Mouse (Mus musculus) right cerebral cortex, postnatal 36 days (tissue): Measurements from ENCODE around the gene Arhgap28.

ENCODE experiments used
- DNase-seq, 2 experiments: peaks; one replicate each; pipeline ENCODE4 v3.0.0; 2022; ENCODE audit warnings: low spot score in 2 of 2, mixed read lengths in 1 of 2

Arhgap28 gene

DNA sequence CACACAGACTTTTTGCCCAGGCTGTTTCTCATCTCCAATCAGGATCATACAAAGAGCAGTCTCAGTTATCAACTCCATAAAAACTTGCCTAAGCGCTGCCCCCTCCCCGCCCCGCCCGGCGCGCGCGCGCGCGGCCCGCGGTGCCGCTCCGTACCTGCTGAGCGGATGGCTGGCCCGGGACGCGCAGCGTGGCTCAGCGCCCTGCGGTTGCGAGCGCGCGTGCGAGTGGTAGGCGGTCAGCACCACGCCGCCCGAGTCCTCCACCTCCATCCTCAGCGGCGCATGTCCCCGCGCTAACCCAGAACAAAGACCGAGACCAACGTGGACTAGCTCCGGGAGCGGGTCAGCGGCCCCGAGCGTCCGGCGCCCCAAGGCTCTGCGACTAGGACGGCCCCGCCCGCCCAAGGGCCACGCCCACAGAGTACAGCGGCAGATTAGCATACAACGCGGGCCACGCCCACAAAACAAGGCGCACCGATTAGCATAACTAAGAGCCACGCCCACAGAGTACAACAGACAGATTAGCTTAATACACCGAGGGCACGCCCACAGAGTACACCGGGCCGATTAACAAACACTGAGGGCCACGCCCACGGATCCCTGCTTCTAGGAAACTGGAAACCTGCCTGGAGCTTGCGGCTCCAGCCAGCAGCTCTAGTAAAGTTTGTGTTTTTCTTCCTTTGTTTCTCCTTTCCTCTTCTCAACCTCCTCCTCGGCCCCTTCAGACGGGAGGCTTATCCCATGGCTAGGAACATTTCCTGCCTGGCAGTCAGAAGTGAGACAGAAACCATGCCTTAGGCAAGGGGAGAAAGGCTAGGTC, at the start of gene Arhgap28:
Gene Arhgap28, minus strand, starts transcription at position 380 of the 820 bp plus-strand sequence.
- peak; percentile 53 for DNase-seq

DNA sequence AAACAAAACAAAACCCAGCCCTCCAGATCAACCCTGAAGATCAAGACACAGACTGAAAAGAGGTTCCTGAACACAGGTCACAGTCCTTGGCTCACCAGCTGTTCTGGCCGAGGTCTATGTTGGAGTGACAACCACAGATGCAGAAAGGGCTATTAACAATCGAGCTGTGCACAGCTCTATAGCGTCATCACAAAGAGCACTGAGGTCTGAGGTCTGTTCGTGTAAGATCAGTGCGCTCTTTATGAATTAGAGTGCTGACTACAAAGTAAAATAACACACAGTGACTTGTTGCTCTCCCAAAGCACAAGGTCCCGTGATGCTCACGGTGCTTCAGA, 42.4 kb upstream of the Arhgap28 start:
- DNase-seq: no peak

DNA sequence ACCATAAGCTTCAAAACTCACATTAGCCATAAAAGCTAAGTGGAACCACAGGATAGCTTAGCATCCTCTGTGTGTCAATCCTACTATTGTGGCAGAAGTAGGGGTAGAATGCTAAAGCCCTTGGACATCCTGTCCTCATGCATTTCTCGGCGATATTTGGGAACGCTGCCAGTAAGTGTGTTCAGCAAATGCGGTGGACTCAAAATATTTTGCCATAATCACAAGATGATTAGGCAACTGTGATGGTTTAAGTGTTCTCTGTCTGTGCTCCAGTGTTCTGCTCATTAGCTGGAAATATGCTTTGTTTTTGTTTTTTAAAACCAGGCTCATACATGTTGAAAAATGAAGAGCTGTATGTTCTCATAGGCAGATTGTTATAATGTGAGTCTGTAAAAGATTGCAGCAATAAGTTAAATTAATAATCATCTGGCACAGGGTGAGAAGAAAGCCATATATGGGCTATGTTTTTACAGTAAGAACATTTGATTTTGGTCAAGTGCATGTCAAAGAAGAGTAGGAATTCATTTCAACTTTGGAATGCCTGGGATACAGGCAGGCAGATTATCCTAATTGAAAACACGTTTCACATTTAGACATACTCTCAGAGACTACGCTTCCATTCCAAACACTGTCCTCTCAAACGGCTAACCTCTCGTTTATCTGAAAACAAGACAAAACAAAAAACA, 41.9 kb upstream of the Arhgap28 start:
- no peak for DNase-seq

DNA sequence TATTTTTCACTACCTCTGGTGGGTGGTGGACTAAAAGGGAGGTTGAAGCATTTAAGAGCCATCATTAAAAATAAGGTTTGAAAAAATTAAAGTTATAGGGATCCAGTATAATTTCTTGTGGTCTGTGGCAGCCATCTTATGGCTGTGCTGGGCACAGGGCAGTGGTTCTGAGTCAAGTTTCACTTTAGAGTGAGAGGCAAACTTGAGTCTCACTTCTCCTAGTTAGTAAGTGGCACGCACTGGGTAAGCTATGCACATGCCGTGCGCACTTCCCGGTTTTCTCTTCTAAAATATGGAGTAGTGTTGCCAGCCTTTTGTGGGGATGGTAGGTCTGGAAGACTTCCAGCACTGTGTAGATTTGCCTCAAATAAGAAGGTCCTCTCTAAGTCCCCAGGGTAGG, 38.5 kb upstream of the Arhgap28 start:
- no peak for DNase-seq

DNA sequence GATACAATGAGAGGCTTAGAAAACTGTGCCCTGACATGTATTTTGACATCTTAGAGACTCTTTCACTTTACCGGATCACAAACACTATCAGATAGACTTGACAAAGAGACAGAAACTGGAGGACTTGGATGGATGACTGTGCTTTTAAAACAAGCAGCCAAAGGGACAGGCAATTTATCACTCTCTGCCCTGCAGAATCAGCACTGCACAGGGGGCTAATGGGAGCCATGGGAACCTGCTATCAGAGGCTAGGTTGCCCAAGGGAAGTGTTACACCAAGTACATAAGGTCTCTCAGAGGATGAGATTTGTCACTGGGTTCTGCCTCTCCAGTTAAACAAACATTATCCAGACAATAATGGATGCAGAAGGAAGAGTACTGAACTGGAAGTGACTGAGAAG, 33.1 kb upstream of the Arhgap28 start:
- no peak for DNase-seq

DNA sequence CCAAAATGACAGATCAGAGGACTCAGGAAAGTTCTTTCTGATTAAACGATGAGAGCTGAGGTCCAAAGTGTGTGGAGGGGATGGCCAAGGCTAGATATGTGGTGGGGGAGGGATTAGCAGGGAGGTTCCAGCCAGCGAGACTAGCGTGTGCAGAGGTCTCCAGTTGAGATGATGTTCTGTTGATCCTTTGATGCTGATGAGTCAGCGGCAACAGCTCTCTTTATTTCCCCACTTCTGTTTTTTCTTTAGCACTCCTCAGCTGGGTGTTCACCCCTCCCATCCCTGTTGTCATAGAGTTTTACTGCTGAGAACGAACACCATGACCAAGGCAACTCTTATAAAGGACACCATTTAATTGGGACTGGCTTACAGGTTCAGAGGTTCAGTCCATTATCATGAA, 25.6 kb upstream of the Arhgap28 start:
- DNase-seq: no peak

DNA sequence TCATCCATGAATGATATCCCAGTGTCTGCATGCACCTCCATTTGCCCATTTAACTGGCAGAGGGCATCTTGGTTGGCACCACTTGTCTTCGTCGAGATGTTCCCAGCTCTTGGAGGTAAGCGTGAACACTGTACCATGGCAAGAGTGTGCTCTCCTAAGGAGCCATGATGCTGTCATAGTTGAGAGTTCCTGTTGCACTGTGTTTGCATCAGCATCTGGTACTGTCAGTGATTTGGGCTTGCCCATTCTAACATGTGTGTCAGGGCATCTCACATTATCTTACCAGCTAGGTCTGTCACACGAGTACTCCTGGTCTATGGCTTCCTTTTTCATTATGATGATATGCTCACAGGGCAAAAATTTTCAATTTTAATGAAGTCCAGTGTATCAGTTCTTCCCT, 24.6 kb upstream of the Arhgap28 start:
- DNase-seq: no peak

DNA sequence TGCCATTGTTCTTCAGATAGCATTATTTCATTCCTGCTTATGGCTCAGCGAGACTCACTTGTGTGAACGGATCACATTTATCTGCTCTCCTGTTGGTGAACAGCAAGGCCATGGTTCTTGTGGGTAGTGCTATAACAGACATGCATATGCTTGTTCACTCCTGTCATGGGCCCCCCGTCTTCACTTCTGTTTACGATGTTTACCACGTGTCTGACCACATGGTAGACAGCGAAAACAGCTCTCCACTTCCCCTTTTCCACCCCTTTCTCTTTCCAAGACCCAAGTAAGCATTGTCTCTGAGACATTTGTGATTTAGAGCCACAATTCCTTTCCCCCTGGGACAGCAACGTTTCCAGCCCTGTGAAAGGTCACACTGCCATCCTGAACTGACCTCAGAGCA, 20.4 kb upstream of the Arhgap28 start:
- no peak for DNase-seq

DNA sequence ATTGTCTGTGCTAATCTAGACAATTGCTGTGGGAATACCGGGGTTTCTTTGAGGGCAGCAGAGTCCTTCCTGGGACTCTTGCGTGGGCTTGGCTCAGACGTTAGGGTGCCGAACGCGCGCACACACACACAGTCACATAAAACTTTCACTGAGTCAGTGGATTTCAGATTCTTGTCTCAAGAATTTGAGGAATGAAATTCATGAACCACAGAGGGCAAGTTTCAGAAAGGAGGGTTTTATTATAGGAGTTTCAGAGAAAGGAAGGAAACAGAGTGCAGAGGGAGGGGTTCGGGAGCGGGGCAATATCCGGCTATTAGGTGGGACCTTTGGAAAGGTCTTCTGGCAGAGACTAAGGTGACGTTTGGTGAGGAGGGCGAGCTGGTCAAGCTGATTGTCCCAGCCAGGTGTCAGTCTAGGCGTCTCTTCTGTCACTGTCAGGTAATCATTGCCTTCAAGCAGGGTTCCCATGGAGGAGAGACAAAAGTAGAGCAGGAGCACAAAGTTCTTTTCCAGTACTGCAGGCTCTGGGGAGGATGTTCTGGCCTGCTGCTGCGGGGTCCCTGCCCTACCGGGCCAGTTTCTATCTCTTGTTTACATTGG, 15.6 kb upstream of the Arhgap28 start:
- no peak for DNase-seq

DNA sequence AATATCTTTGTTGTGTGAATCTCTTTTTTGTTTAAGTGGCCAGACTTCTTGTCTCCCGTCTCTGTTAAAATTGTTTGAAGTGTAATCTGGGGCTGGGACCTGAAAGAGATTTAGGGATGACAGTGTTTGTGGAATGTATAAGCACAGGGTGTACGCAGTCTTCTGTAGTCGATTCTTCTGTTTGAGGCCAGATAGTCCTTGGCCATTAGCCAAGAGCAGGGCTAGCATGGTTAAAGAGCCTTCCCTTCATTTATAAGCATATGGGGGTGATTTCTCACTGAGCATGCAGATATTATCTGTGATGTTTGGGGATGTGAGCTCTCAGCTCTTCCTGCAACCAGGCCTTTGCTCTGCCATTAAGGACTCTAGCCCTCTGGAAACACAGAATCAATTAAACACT, 13.2 kb upstream of the Arhgap28 start:
- DNase-seq: no peak

DNA sequence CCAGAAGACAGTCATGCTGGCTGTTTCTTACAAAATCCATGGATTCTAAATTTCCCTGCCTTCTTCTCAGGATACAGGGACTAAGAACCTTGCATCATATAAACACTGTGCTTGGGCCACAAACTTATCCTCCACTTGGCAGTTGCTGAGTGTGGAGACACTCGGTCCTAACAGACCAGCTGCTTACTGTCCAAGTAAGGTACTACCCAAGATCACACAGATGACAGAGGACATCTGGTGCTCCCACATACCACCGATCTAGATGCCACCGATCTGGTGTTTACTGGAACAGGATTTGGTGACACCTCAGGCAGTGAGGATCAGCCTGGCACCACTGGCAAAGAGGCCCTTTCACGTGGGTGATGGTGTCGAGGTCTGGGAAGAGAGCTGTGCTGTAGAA, 7.7 kb upstream of the Arhgap28 start:
- no peak for DNase-seq

DNA sequence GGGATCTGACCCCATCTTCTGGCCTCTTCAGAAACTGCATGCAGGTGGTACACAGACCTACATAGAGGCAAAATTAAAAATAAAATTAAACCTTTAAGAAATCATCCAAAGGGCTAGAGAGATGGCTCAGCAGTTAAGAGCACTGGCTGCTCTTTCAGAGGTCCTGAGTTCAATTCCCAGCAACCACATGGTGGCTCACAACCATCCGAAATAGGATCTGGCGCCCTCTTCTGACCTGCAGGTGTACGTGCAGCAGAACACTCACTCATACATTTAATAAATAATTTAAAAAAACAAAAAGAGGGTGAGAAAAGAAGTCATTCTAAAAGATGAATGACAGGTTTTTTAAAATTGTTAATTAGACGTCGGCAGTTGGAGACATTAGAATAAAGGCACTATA, 6.1 kb upstream of the Arhgap28 start:
- no peak for DNase-seq

DNA sequence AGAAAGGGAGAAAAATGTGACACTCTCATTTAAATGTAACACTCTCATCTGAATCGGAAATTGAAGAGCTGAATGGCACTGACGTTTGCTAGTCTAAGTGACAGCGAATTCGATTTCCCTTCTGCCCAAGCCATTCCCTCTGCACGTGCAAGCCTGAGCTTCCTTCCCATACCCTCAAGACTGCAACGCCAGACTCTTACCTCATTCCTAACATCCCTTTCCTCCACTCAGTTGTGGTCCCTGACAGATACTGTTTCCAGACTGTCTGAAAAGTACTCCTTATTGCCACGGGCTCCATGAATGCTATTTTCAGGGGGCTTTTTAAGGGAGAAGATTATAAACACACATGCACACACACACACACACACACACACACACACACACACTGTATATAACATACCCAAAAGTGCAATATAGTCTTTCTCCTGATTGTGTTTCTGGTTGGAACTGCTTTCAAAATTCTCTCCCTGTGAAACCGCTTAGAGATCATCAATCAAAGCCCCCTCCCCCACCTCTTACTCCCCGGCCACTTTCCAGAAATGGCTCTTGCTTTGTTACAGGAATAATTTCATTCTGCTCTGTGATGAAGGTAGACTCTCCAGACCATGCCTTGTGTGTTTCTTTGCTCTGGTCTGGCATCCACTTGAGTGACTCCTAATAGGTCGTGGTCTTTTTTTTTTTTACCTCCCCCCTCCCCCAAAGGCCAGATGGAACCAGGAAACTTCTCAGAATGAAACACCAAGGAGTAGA, 836 bp upstream of the Arhgap28 start:
- DNase-seq: no peak

DNA sequence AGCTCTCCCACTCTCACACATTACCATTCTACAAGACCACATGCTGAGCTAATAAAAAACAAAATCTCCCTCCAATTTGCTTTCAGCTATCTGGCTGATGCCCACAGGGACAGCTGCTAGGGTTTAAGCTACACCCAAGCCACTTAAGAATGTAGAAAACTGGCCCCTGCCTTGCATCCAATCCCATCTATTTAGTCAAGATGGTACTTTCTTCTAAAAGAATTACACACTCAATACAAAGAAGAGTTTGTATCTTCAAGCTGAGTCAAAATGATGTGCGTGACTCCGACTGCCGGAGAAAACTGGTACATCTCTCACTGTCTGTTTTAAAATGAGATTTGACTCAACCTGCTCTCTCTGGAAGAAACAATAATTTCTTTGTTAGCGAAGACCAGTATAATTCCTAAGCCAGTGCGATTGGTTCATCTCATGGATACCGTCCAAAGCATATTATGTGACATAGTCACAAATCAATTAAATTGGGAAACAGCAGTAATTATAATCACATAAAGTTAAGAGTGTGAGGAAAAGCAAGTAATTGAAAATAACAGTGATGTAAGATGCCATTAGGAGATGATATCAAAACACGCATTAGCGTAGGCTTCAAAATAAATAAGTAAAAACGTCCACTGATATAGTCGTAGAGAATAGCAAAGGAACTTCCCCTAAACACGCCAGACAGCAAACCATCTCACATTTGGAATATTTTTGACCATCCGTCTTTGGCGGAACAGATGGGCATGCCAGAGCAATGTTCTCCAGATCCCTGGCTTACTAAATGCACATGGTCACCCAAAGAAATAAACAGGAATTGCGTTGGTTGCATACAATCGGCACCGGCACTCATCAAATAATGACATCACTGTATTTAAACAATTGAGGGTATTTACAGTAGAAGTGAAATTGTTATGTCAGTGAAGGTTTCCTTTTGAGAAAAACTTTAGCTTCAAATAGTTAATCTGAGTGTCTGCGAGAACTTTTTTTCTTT, 1.0 kb downstream of the Arhgap28 start:
- no peak for DNase-seq

DNA sequence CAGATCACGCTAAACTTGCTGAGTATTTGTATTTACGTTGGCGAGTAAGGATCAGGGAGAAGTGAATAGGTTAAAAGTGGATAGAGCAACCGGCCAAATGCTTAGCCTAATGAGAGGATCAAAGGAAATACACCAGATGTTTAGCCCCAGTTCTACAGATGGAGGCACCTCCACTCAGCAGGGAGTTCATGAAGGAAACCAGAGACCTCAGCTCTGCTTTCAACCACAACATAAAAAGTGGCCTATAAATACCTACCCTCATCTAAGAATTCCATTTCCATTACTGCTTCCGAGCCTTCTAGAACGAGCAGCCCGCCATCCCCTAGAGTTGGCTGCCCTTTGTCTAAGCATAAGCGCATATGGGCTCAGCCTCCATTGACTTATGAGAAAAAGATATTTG, 4.1 kb downstream of the Arhgap28 start:
- no peak for DNase-seq

DNA sequence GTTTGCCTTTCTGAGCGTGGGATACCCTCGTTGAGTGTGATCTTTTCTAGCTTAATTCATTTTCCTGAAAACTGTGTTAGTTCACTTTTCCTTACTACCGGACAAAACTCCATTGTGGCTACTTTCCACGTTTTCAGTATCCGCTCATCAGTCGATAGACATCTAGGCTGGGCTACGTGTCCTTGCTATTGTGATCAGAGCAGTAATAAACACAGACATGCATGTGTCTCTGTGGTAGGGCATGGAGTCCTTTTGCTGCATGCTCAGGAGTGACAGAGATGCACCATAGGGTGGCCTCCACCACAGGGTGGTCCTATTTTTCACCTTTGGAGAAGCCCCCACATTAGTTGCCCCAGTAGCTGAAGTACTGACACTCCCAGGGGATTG, 7.2 kb downstream of the Arhgap28 start:
- no peak for DNase-seq

DNA sequence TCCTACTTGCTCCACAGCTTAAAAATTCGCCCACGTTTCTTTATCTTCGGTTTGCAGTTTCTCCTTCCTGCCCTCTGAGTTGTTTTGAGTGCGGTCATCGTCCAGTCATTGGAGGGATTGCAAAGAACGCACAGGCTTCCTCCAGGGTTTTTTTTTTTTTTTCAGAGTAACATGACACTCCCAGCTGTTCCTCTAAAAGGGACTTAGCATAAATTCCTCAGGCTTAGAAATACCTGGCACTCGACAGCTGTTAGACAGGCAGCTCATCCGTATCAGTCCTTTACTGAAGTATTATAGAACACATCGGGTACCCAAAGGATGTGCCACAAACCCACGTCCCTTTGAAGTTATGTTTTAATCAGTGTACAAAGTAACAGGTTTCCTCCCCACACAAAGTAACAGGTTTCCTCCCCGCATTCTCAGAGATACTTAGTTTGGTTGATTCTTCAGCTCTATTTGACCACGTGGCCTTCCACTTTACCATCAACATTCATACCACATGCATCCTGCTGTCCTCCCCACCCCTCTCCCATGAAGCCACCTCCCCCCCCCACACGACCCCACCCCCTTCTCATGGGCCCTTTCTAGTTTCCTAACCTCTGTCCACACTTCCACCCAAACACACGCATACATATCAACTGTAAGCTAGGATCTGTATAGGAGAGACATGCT, 7.7 kb downstream of the Arhgap28 start:
- no peak for DNase-seq

DNA sequence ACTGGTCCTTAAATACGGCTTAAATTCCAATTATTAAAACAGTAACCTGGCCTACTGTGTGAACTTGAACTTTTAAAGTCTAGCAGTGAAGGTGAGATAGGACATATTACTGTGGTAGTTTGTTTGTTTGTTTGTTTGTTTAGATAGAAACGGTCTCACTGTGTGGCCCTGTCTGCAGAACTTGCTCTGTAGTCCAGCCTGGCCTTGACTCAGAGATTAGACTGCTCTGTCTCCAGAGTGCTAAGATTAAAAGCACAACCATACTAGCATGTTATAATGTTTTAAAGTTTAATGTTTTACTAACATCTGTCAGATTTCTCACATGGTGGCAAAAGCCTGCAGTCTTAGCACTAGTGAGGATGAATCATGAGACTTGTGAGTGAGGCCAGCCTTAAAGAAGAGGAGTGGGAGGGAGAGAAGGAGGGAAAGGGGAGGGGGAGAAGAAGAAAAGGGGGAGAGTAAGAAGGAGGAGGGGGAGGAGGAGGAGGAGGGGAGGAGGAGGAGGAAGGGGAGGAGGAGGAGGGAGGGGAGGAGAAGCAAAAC, 8.6 kb downstream of the Arhgap28 start:
- no peak for DNase-seq

DNA sequence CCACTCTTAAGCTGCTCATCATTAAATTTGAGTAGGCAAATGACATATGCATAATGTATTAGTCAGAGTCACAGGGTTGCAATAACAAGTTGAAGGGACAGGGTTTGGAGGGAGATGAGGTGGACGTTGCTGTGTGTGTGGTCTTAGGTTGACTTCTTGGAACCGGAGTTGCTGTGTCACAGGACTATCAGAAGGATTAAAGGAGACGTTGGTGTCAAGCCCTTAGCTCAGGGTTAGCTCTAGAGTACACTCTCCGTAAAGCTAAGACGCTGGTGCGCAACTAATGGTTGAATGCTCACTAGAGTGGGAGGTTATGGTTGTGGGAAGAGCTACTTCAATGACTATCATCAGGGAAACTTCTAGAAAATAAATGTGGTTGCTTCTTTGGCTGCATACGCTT, 9.1 kb downstream of the Arhgap28 start:
- DNase-seq: no peak

DNA sequence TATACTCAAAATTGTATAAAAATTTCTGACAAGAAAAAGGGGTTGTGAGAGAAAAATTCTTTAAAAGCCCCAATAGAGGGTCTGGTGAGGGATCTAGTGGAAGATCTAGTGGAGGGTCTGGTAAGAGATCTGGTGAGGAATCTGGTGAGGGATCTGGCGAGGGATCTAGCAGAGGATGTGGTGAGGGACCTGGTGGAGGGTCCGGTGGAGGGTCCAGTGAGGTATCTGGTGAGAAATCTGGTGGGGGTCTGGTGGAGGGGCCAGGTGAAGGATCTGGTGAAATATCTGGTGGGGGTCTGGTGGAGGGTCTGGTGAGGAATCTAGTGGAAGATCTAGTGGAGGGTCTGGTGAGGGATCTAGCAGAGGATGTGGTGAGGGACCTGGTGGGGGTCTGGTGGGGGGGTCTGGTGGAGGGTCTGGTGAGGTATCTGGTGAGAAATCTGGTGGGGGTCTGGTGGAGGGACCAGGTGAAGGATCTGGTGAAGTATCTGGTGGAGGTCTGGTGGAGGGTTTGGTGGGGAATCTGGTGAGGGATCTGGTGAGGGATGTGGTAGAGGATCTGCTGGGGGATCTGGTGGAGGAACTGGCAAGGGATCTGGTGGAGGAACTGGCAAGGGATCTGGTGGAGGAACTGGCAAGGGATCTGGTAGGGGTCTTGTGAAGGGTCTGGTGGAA, 10.4 kb downstream of the Arhgap28 start:
- no peak for DNase-seq
